Mouse (Mus musculus) limb, embryonic 10.5 days (tissue): ENCODE results near the gene Arhgap21. TPM values are rescaled to one million over a fixed set of nuclear protein-coding genes. Genes with fewer than 3 reads are reported as not detected.
"Not testable (repeated sequence)": the region's sequence is repeated elsewhere in the genome, so short reads cannot be mapped to it uniquely, and the experiment has no call there.

Experiments used
- DNase-seq: peaks from one replicate; pipeline ENCODE4 v3.0.0-alpha.2; 2017; ENCODE audit warnings: low spot score
- H3K27ac ChIP-seq: fragments of 300-500 bp; sonication (generic); 2 replicates; pipeline ENCODE4 v1.5.1; 2016; ENCODE audit warnings: mild to moderate bottlenecking
- H3K27me3 ChIP-seq: fragments of 300-500 bp; sonication (generic); 2 replicates; pipeline ENCODE4 v1.6.1; 2016; ENCODE audit warnings: low read depth, mild to moderate bottlenecking; ENCODE audit not compliant: poor library complexity, severe bottlenecking
- H3K36me3 ChIP-seq: fragments of 300-500 bp; sonication (generic); 2 replicates; pipeline ENCODE4 v1.6.1; 2016; ENCODE audit warnings: mild to moderate bottlenecking, moderate library complexity
- H3K4me1 ChIP-seq: fragments of 300-500 bp; sonication (generic); 2 replicates; pipeline ENCODE4 v1.6.1; 2016
- H3K4me3 ChIP-seq: fragments of 300-500 bp; sonication (generic); 2 replicates; pipeline ENCODE4 v1.5.1; 2016; ENCODE audit warnings: mild to moderate bottlenecking, moderate library complexity
- H3K9me3 ChIP-seq: fragments of 300-500 bp; sonication (generic); replicated peaks from 2 replicates; pipeline ENCODE4 v1.6.1; 2016; ENCODE audit warnings: mild to moderate bottlenecking
- WGBS: fragments of 180-500 bp; shearing (Covaris S2); methylation state at CpG from one replicate; pipeline ENCODE4 v1.1.7; 2016; 5-methylcytosine and 5-hydroxymethylcytosine counted together
- polyA plus RNA-seq: library from polyadenylated mRNA; unstranded; fragments of >200 nt; fragmentation: Nextera tagmentation; extraction: Ambion mirVana; gene quantifications from 2 replicates; pipeline ENCODE4 v1.2.1, GENCODE M21; 2016

Arhgap21 gene
- polyA plus RNA-seq, 1 experiment from 2014 or later: 13.6 TPM

GRCm38 (mm10) chr2:20943730-20944454 is 24.8 kb downstream of the Arhgap21 start:
- 27% methylated on average over 7 of the region's 7 CpGs for WGBS
- H3K4me1 ChIP-seq: peaks cover 52% of the 10 kb centered on the region
- no peak overlapping the region for H3K4me3 ChIP-seq
- no peaks in the 10 kb centered on the region for H3K27me3 ChIP-seq
- no peaks in the 10 kb centered on the region for H3K9me3 ChIP-seq
- no peak overlapping the region for H3K27ac ChIP-seq
- DNase-seq: no peak
- H3K36me3 ChIP-seq: no peaks in the 10 kb centered on the region

- H3K9me3 ChIP-seq: no peaks in the 10 kb centered on the region
- H3K27ac ChIP-seq: no peak overlapping the region
- H3K4me3 ChIP-seq: no peak overlapping the region
- no peaks in the 10 kb centered on the region for H3K27me3 ChIP-seq
- WGBS: 7% methylated on average over 5 of the region's 5 CpGs
- DNase-seq: no peak
- no peaks in the 10 kb centered on the region for H3K36me3 ChIP-seq
- peaks cover 51% of the 10 kb centered on the region for H3K4me1 ChIP-seq
These were observed 25.5 kb downstream of the Arhgap21 start for GRCm38 (mm10) chr2:20943222-20943621.

- WGBS: 30% methylated on average over 10 of the region's 10 CpGs
- Histone ChIP-seq H3K4me3 (no peak overlapping the region), H3K4me1 (peaks cover 54% of the 10 kb centered on the region), H3K27ac (no peak overlapping the region), H3K9me3 (no peaks in the 10 kb centered on the region), H3K27me3 (no peaks in the 10 kb centered on the region), H3K36me3 (no peaks in the 10 kb centered on the region)
- DNase-seq: peak; percentile 44
These were observed 26.1 kb downstream of the Arhgap21 start for GRCm38 (mm10) chr2:20942434-20943198.

- Histone ChIP-seq H3K9me3 (no peaks in the 10 kb centered on the region), H3K4me1 (peaks cover 69% of the 10 kb centered on the region), H3K36me3 (no peaks in the 10 kb centered on the region), H3K4me3 (no peak overlapping the region), H3K27me3 (no peaks in the 10 kb centered on the region), H3K27ac (peak overlapping the region; percentile 82)
- no peak for DNase-seq
These were observed 27.6 kb downstream of the Arhgap21 start for GRCm38 (mm10) chr2:20941105-20941504.

GRCm38 (mm10) chr2:20939367-20939766 is 29.3 kb downstream of the Arhgap21 start:
- H3K27ac ChIP-seq: peak overlapping the region; percentile 42; the same call in 1 of the 2 replicates
- H3K4me1 ChIP-seq: peaks cover 68% of the 10 kb centered on the region
- no peaks in the 10 kb centered on the region for H3K27me3 ChIP-seq
- H3K9me3 ChIP-seq: no peaks in the 10 kb centered on the region
- DNase-seq: no peak
- no peak overlapping the region for H3K4me3 ChIP-seq
- WGBS: 89% methylated on average over 3 of the region's 3 CpGs
- no peaks in the 10 kb centered on the region for H3K36me3 ChIP-seq

GRCm38 (mm10) chr2:20936609-20937221 is 32.0 kb downstream of the Arhgap21 start:
- DNase-seq: no peak
- peaks cover 41% of the 10 kb centered on the region for H3K4me1 ChIP-seq
- WGBS: 49% methylated on average over 4 of the region's 4 CpGs
- peak overlapping the region; percentile 42; the same call in 1 of the 2 replicates for H3K27ac ChIP-seq
- H3K9me3 ChIP-seq: no peaks in the 10 kb centered on the region
- no peaks in the 10 kb centered on the region for H3K27me3 ChIP-seq
- no peak overlapping the region for H3K4me3 ChIP-seq
- no peaks in the 10 kb centered on the region for H3K36me3 ChIP-seq

GRCm38 (mm10) chr2:20934406-20934805 is 34.3 kb downstream of the Arhgap21 start:
- Histone ChIP-seq H3K4me3 (no peak overlapping the region), H3K27ac (no peak overlapping the region), H3K4me1 (peaks cover 25% of the 10 kb centered on the region), H3K9me3 (no peaks in the 10 kb centered on the region), H3K36me3 (no peaks in the 10 kb centered on the region), H3K27me3 (no peaks in the 10 kb centered on the region)
- DNase-seq: no peak
- 74% methylated on average over 9 of the region's 9 CpGs for WGBS

GRCm38 (mm10) chr2:20932748-20933313 is 35.9 kb downstream of the Arhgap21 start:
- Histone ChIP-seq H3K4me1 (peaks cover 21% of the 10 kb centered on the region), H3K27ac (no peak overlapping the region), H3K9me3 (no peaks in the 10 kb centered on the region), H3K36me3 (no peaks in the 10 kb centered on the region), H3K4me3 (no peak overlapping the region), H3K27me3 (no peaks in the 10 kb centered on the region)
- DNase-seq: no peak
- WGBS: 89% methylated on average over 8 of the region's 8 CpGs

GRCm38 (mm10) chr2:20931761-20932160 is 36.9 kb downstream of the Arhgap21 start:
- WGBS: 82% methylated on average over 4 of the region's 4 CpGs

GRCm38 (mm10) chr2:20928454-20928853 is 40.2 kb downstream of the Arhgap21 start:
- Histone ChIP-seq H3K4me3 (no peak overlapping the region), H3K36me3 (no peaks in the 10 kb centered on the region), H3K9me3 (no peaks in the 10 kb centered on the region), H3K27me3 (no peaks in the 10 kb centered on the region), H3K4me1 (no peaks in the 10 kb centered on the region), H3K27ac (no peak overlapping the region)
- no peak for DNase-seq

More at GRCm38 (mm10) chr2:20931761-20932160, 36.9 kb downstream of the Arhgap21 start:
- peaks cover 11% of the 10 kb centered on the region for H3K4me1 ChIP-seq
- H3K27ac ChIP-seq, H3K9me3 ChIP-seq, H3K27me3 ChIP-seq, H3K4me3 ChIP-seq, H3K36me3 ChIP-seq, DNase-seq: not testable (repeated sequence)

- no peaks in the 10 kb centered on the region for H3K36me3 ChIP-seq
- no peak overlapping the region for H3K4me3 ChIP-seq
- no peaks in the 10 kb centered on the region for H3K27me3 ChIP-seq
- DNase-seq: no peak
- WGBS: 87% methylated on average over 1 of the region's 1 CpGs
- no peaks in the 10 kb centered on the region for H3K9me3 ChIP-seq
- peaks cover 4% of the 10 kb centered on the region; the same call in 1 of the 2 replicates for H3K4me1 ChIP-seq
- no peak overlapping the region for H3K27ac ChIP-seq
These were observed 43.7 kb downstream of the Arhgap21 start for GRCm38 (mm10) chr2:20924938-20925337.

- no peak for DNase-seq
- Histone ChIP-seq H3K4me1 (peaks cover 4% of the 10 kb centered on the region; the same call in 1 of the 2 replicates), H3K4me3 (no peak overlapping the region), H3K36me3 (no peaks in the 10 kb centered on the region), H3K27ac (no peak overlapping the region), H3K27me3 (no peaks in the 10 kb centered on the region), H3K9me3 (no peaks in the 10 kb centered on the region)
- 12% methylated on average over 1 of the region's 1 CpGs for WGBS
These were observed 46.3 kb downstream of the Arhgap21 start for GRCm38 (mm10) chr2:20922366-20922765.

GRCm38 (mm10) chr2:20921558-20921957 is 47.1 kb downstream of the Arhgap21 start:
- no peak overlapping the region for H3K27ac ChIP-seq

More at GRCm38 (mm10) chr2:20921558-20921957, 47.1 kb downstream of the Arhgap21 start:
- no peaks in the 10 kb centered on the region for H3K9me3 ChIP-seq
- no peak overlapping the region for H3K4me3 ChIP-seq
- peaks cover 4% of the 10 kb centered on the region; the same call in 1 of the 2 replicates for H3K4me1 ChIP-seq
- no peaks in the 10 kb centered on the region for H3K27me3 ChIP-seq
- 84% methylated on average over 2 of the region's 2 CpGs for WGBS
- H3K36me3 ChIP-seq: no peaks in the 10 kb centered on the region
- DNase-seq: no peak
